Mouse (Mus musculus) myocyte (in vitro differentiated cells): Measurements from ENCODE around the gene Gm20538.

Experiments used
- CEBPB ChIP-seq: IDR thresholded peaks from 2 replicates; pipeline ENCODE4 v1.6.1; 2011; ENCODE audit warnings: mild to moderate bottlenecking, moderate library complexity; ENCODE audit not compliant: poor library complexity, insufficient read depth, severe bottlenecking
- MAX ChIP-seq: IDR thresholded peaks from one replicate; pipeline ENCODE4 v1.6.1; 2011; ENCODE audit warnings: low read depth, mild to moderate bottlenecking, control low read depth
- MYOG ChIP-seq, 3 experiments: IDR thresholded peaks; one replicate each; pipeline ENCODE4 v1.6.1; 2011; ENCODE audit warnings: control low read depth in 2 of 3, low read depth in 2 of 3, mild to moderate bottlenecking in 2 of 3; ENCODE audit not compliant: insufficient read length in 2 of 3, control insufficient read depth in 1 of 3, insufficient read depth in 1 of 3
- POLR2A ChIP-seq: IDR thresholded peaks from one replicate; pipeline ENCODE4 v1.6.1; 2011; ENCODE audit warnings: low read depth, mild to moderate bottlenecking, control low read depth, moderate library complexity; ENCODE audit not compliant: insufficient read length
- TCF12 ChIP-seq: IDR thresholded peaks from one replicate; pipeline ENCODE4 v1.6.1; 2011; ENCODE audit warnings: mild to moderate bottlenecking, control low read depth; ENCODE audit not compliant: poor library complexity, insufficient read depth, severe bottlenecking
- TCF3 ChIP-seq: IDR thresholded peaks from one replicate; pipeline ENCODE4 v1.6.1; 2011; ENCODE audit warnings: low read depth, control low read depth; ENCODE audit not compliant: insufficient read length
- USF1 ChIP-seq: IDR thresholded peaks from one replicate; pipeline ENCODE4 v1.6.1; 2011; ENCODE audit warnings: low read depth, mild to moderate bottlenecking, control low read depth, moderate library complexity

DNA sequence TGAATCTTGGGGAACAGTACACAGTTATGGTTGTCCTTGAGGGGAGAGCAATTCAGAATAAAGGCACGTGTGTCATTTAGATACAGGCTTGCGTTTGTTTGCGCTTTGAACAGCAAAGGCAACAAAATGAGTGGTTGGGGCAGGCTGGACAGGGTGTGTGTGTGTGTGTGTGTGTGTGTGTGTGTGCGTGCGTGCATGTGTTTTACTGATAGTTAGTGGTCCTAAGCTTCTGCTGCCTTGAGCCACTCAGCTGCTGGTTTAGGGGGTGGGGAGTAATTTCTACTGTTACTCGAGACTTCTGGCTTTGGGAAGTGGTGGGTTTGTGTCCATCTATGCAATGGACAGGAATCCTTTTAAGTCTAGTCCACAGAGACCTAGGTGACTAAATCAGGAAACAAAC lies 53.7 kb downstream of the Gm20538 start:
- no peak for TF ChIP-seq MAX
- TF ChIP-seq POLR2A = no peak
- TF ChIP-seq CEBPB = no peak
- no peak for TF ChIP-seq USF1
- no peak for TF ChIP-seq TCF12
- TF ChIP-seq TCF3 = no peak
- no peak for TF ChIP-seq MYOG (IDR thresholded peaks at IDR 0.05; ENCODE audit: control insufficient read depth in 1 of 3, insufficient read depth in 1 of 3, insufficient read length in 2 of 3, low read depth in 2 of 3)
